Mouse (Mus musculus): ENCODE measurements around the gene Mesp1.

DNA sequence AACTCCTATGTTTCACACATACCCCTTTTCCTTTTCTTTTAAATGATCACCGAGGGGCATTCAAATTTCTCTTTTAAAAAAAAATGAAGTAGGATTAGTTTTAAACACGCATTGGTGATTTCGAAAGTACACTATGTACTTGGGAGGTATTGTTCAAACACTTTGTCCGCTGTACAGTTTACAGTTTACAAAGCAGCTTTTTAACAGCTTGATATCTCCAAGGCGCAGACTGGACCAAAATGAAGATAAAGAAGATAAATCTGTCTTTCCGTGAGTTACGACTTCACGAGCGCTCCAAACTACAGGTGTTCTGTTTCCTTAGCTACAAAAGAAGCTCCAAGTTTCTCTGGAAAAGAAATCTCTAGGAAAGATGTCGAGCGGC is 51.3 kb downstream of the Mesp1 start:
- TF ChIP-seq POLR2A (IDR thresholded peaks at IDR 0.05; ENCODE audit: borderline replicate concordance, low read depth, low read length) (no peak), CTCF (IDR thresholded peaks at IDR 0.05; ENCODE audit: low read depth, low read length) (no peak)

Data from bone marrow macrophage, adult 2 months (primary cell).